Mouse (Mus musculus) testis, adult 2 months (tissue): ENCODE results near the gene Lmnb2.

Source experiments
- CTCF ChIP-seq: fragments of 200-500 bp; IDR thresholded peaks from 2 replicates; pipeline ENCODE4 v1.5.1; 2012; ENCODE audit warnings: low read depth, mild to moderate bottlenecking, inconsistent platforms, low read length, moderate library complexity; ENCODE audit not compliant: control insufficient read depth, insufficient read depth, insufficient replicate concordance
- POLR2A ChIP-seq: fragments of 200-500 bp; IDR thresholded peaks from 2 replicates; pipeline ENCODE4 v1.6.1; 2012; ENCODE audit warnings: low read depth, mild to moderate bottlenecking, inconsistent platforms, low read length, moderate library complexity; ENCODE audit not compliant: control insufficient read depth

- no peak for TF ChIP-seq CTCF
- TF ChIP-seq POLR2A: no peak
These were observed 2.3 kb downstream of the Lmnb2 start for GRCm38 (mm10) chr10:80915736-80916135.
